In genomic region chr5:92128570-92128969, GRCm38 (mm10) we compare ENCODE assay signal across 8 mouse cellular contexts. TPM values are rescaled to one million over a fixed set of nuclear protein-coding genes. Genes with fewer than 3 reads are reported as not detected.
A peak's percentile ranks its signal among the peaks of the same experiment; 100 is the strongest.
DNase-seq lines count a peak whose midpoint lies in the region; ATAC-seq and TF ChIP-seq lines count a peak whose summit lies in the region.

No protein-coding gene starts in this region.

- peak overlapping the region; percentile 80 for H3K27ac ChIP-seq in heart, embryonic 11.5 days (ENCODE audit: low read depth, low read length)
- peak overlapping the region; percentile 13; the same call in 1 of the 2 replicates for H3K27ac ChIP-seq in heart, embryonic 16.5 days (ENCODE audit: low read length)
- H3K27ac ChIP-seq in liver, adult 2 months (replicated peaks; ENCODE audit: insufficient read depth, low read depth, low read length): no peak overlapping the region

- TF ChIP-seq POLR2A in brain, embryonic 14.5 days (IDR thresholded peaks at IDR 0.05; ENCODE audit: borderline replicate concordance, extremely low read depth, insufficient read depth, insufficient read length, poor library complexity, severe bottlenecking): no peak
- no peak for TF ChIP-seq POLR2A in liver, adult 2 months (IDR thresholded peaks at IDR 0.05; ENCODE audit: extremely low read depth, insufficient read depth, low read length)

- no peaks in the 10 kb centered on the region; the same call in 1 of the 2 replicates for H3K36me3 ChIP-seq in heart, embryonic 11.5 days (ENCODE audit: control insufficient read depth, insufficient read depth, low read length)
- no peaks in the 10 kb centered on the region for H3K36me3 ChIP-seq in heart, embryonic 16.5 days (ENCODE audit: control insufficient read depth, insufficient read depth)
- no peaks in the 10 kb centered on the region for H3K36me3 ChIP-seq in liver, adult 2 months (ENCODE audit: control insufficient read depth, insufficient read depth, low read length)

- peaks cover 15% of the 10 kb centered on the region; the same call in 1 of the 2 replicates for H3K4me1 ChIP-seq in heart, embryonic 11.5 days (ENCODE audit: control insufficient read depth, insufficient read depth, low read length)
- peaks cover 21% of the 10 kb centered on the region for H3K4me1 ChIP-seq in heart, embryonic 16.5 days (ENCODE audit: control insufficient read depth, insufficient read depth, low read length)
- no peaks in the 10 kb centered on the region for H3K4me1 ChIP-seq in liver, adult 2 months (ENCODE audit: control insufficient read depth, insufficient read depth, low read length)

- TF ChIP-seq CTCF in brain, embryonic 14.5 days (IDR thresholded peaks at IDR 0.05; ENCODE audit: borderline replicate concordance, extremely low read depth, insufficient read depth, insufficient read length): no peak
- TF ChIP-seq CTCF in liver, adult 2 months (IDR thresholded peaks at IDR 0.05; ENCODE audit: low read depth, low read length): no peak

- peak overlapping the region; percentile 59 for H3K4me2 ChIP-seq in heart, embryonic 11.5 days
- H3K4me2 ChIP-seq in heart, embryonic 16.5 days (ENCODE audit: low read depth, low read length): peak overlapping the region; percentile 42

- DNase-seq in heart, postnatal 25 days (ENCODE audit: low spot score): no peak
- peak; percentile 37 for DNase-seq in brain, embryonic 14.5 days (ENCODE audit: low read depth)
- peak; percentile 43 for DNase-seq in liver, adult 2 months (ENCODE audit: extremely low read depth, low read depth, low spot score)
- peak; percentile 28 to 43 for DNase-seq in natural killer cell, adult 2 months (ENCODE audit: low spot score in 2 of 2)
- no peak for DNase-seq in cerebellum, adult 9-11 months
- DNase-seq in right cerebral cortex, postnatal 14 days: no peak

- peak overlapping the region; percentile 18; the same call in 1 of the 2 replicates for H3K4me3 ChIP-seq in heart, embryonic 11.5 days (ENCODE audit: low read depth, low read length)
- H3K4me3 ChIP-seq in heart, embryonic 16.5 days (ENCODE audit: low read length): 0 out of 2 replicates have a peak overlapping the region, but pooled peaks have one; percentile 6
- no peak overlapping the region for H3K4me3 ChIP-seq in liver, adult 2 months (ENCODE audit: insufficient read depth, low read depth, low read length)

- intact Hi-C loops in heart, postnatal 25 days (cut with DNase I): no loop called here

- no peaks in the 10 kb centered on the region for H3K79me2 ChIP-seq in liver, adult 2 months (ENCODE audit: control insufficient read depth, insufficient read depth, low read length)

- peak; percentile 86 for ATAC-seq in heart, embryonic 11.5 days (replicated peaks; ENCODE audit: insufficient number of reproducible peaks, low FRiP score, low TSS enrichment)
- peak; percentile 65 for ATAC-seq in heart, embryonic 16.5 days (replicated peaks; ENCODE audit: extremely low read depth, insufficient read depth, low FRiP score)

- H3K9me3 ChIP-seq in heart, embryonic 11.5 days (replicated peaks; ENCODE audit: control insufficient read depth, low read length): no peaks in the 10 kb centered on the region
- no peaks in the 10 kb centered on the region for H3K9me3 ChIP-seq in heart, embryonic 16.5 days (replicated peaks; ENCODE audit: control insufficient read depth, low read length)

- peak overlapping the region; percentile 59 for H3K9ac ChIP-seq in heart, embryonic 11.5 days (ENCODE audit: low read depth, low read length)
- H3K9ac ChIP-seq in heart, embryonic 16.5 days (ENCODE audit: low read length): no peak overlapping the region
- no peak overlapping the region for H3K9ac ChIP-seq in liver, adult 2 months (ENCODE audit: low read depth, low read length)

- WGBS in heart, embryonic 11.5 days (ENCODE audit: insufficient replicate concordance): 10% methylated on average over 8 of the region's 8 CpGs
- WGBS in heart, embryonic 16.5 days: 14% methylated on average over 8 of the region's 8 CpGs
- 51% methylated on average over 8 of the region's 8 CpGs for WGBS in liver, adult 2 months

- H3K27me3 ChIP-seq in heart, embryonic 11.5 days (ENCODE audit: control insufficient read depth, insufficient read depth, low read length): no peaks in the 10 kb centered on the region
- H3K27me3 ChIP-seq in heart, embryonic 16.5 days (ENCODE audit: control insufficient read depth, insufficient read depth, low read length): no peaks in the 10 kb centered on the region
- H3K27me3 ChIP-seq in liver, adult 2 months (ENCODE audit: control insufficient read depth, insufficient read depth, low read length): no peaks in the 10 kb centered on the region

RNA-seq across cellular contexts. Expression of gene Uso1, which starts 9.2 kb away (rescaled TPM):
- 25.9 and 26.7 TPM in 2 replicates for polyA plus RNA-seq in heart, embryonic 11.5 days (2014; fragmentation: Nextera tagmentation; extraction: Ambion mirVana)
- 10 to 100 TPM; 38.2 to 38.3 TPM for total RNA-seq in heart, postnatal 25 days (2021)
- polyA plus RNA-seq in brain, embryonic 14.5 days (2012; rRNA removed): 39.4 and 46.2 TPM in 2 replicates
- 28.4 and 31.0 TPM in 2 replicates for polyA plus RNA-seq in heart, embryonic 16.5 days (2015; fragmentation: Nextera tagmentation; extraction: Ambion mirVana)
- total RNA-seq in liver, adult 2 months (2014; rRNA removed): 44.7 and 46.6 TPM in 2 replicates
- polyA plus RNA-seq in liver, adult 2 months (2012; rRNA removed): 20.4 and 22.2 TPM in 2 replicates

RNA-seq across cellular contexts. Expression of gene G3bp2, which starts 45.1 kb away (rescaled TPM):
- polyA plus RNA-seq in heart, embryonic 11.5 days (2014; fragmentation: Nextera tagmentation; extraction: Ambion mirVana): 177 and 181 TPM in 2 replicates
- 10 to 100 TPM; 64.4 to 67.9 TPM for total RNA-seq in heart, postnatal 25 days (2021)
- polyA plus RNA-seq in brain, embryonic 14.5 days (2012; rRNA removed): 117 and 172 TPM in 2 replicates
- 122 and 125 TPM in 2 replicates for polyA plus RNA-seq in heart, embryonic 16.5 days (2015; fragmentation: Nextera tagmentation; extraction: Ambion mirVana)
- total RNA-seq in liver, adult 2 months (2014; rRNA removed): 29.5 and 37.3 TPM in 2 replicates
- 11.3 and 12.1 TPM in 2 replicates for polyA plus RNA-seq in liver, adult 2 months (2012; rRNA removed)

Comparison
In these comparisons a context has a peak if more than half of its experiments do, and no peak if none do; other contexts are left out.
1. DNase-seq: peak in brain, embryonic 14.5 days (single experiment), liver, adult 2 months (single experiment) and natural killer cell, adult 2 months (2 of 2); none in heart, postnatal 25 days (single experiment), cerebellum, adult 9-11 months (single experiment) and right cerebral cortex, postnatal 14 days (single experiment).